Mouse (Mus musculus): ENCODE results near the gene Fgf18. TPM values are rescaled to one million over a fixed set of nuclear protein-coding genes. Genes with fewer than 3 reads are reported as not detected.

Fgf18 gene
- 9.2 and 9.7 TPM in 2 replicates for polyA plus RNA-seq (2015; fragmentation: Nextera tagmentation; extraction: Ambion mirVana)

GRCm38 (mm10) chr11:33147171-33147571 is at the start of gene Fgf18:
TSS of gene Fgf18 (minus strand) at chr11:33147400.
- H3K4me2 ChIP-seq: peak within 1 kb of the TSS; percentile 83
- H3K36me3 ChIP-seq: peaks cover 27% of the 10 kb centered on the region
- ATAC-seq (ENCODE audit: low FRiP score): peak; percentile 68
- H3K27ac ChIP-seq (replicated peaks): peak within 1 kb of the TSS; percentile 84
- no peaks in the 10 kb centered on the region for H3K9me3 ChIP-seq (replicated peaks)
- peaks cover 45% of the 10 kb centered on the region for H3K4me1 ChIP-seq
- peaks cover 10% of the 10 kb centered on the region; the same call in 1 of the 2 replicates for H3K27me3 ChIP-seq (replicated peaks)
- H3K4me3 ChIP-seq (replicated peaks): peak within 1 kb of the TSS; percentile 68
- 0% methylated on average over 35 of the region's 53 CpGs for WGBS
- H3K9ac ChIP-seq (replicated peaks): peak within 1 kb of the TSS; percentile 71

GRCm38 (mm10) chr11:33196447-33197132 is 49.4 kb upstream of the Fgf18 start:
- no peak overlapping the region for H3K9ac ChIP-seq (replicated peaks)
- H3K27ac ChIP-seq (replicated peaks): 0 out of 2 replicates have a peak overlapping the region, but pooled peaks have one; percentile 4
- peaks cover 60% of the 10 kb centered on the region for H3K27me3 ChIP-seq (replicated peaks)
- H3K9me3 ChIP-seq (replicated peaks): no peaks in the 10 kb centered on the region
- peak overlapping the region; percentile 56 for H3K4me2 ChIP-seq
- no peaks in the 10 kb centered on the region for H3K36me3 ChIP-seq
- ATAC-seq (ENCODE audit: low FRiP score): no peak
- WGBS: 11% methylated on average over 24 of the region's 24 CpGs
- H3K4me3 ChIP-seq (replicated peaks): no peak overlapping the region
- peaks cover 33% of the 10 kb centered on the region for H3K4me1 ChIP-seq

- H3K9ac ChIP-seq (replicated peaks): no peak overlapping the region
- H3K4me1 ChIP-seq: peaks cover 25% of the 10 kb centered on the region
- H3K27me3 ChIP-seq (replicated peaks): peaks cover 68% of the 10 kb centered on the region
- 4% methylated on average over 25 of the region's 25 CpGs for WGBS
- peak overlapping the region; percentile 56 for H3K4me2 ChIP-seq
- 0 out of 2 replicates have a peak overlapping the region, but pooled peaks have one; percentile 4 for H3K27ac ChIP-seq (replicated peaks)
- no peak for ATAC-seq (ENCODE audit: low FRiP score)
- H3K4me3 ChIP-seq (replicated peaks): no peak overlapping the region
- no peaks in the 10 kb centered on the region for H3K9me3 ChIP-seq (replicated peaks)
- no peaks in the 10 kb centered on the region for H3K36me3 ChIP-seq
Observed at GRCm38 (mm10) chr11:33195531-33196446, 48.6 kb upstream of the Fgf18 start.

- Histone ChIP-seq H3K4me1 (peaks cover 18% of the 10 kb centered on the region), H3K4me2 (no peak overlapping the region), H3K9ac (replicated peaks) (no peak overlapping the region), H3K9me3 (replicated peaks) (no peaks in the 10 kb centered on the region), H3K27me3 (replicated peaks) (peaks cover 73% of the 10 kb centered on the region), H3K36me3 (no peaks in the 10 kb centered on the region), H3K27ac (replicated peaks) (no peak overlapping the region), H3K4me3 (replicated peaks) (no peak overlapping the region)
- no peak for ATAC-seq (ENCODE audit: low FRiP score)
- WGBS: 29% methylated on average over 7 of the region's 7 CpGs
Observed at GRCm38 (mm10) chr11:33195061-33195460, 47.9 kb upstream of the Fgf18 start.

- ATAC-seq (ENCODE audit: low FRiP score): no peak
- Histone ChIP-seq H3K27me3 (replicated peaks) (peaks cover 66% of the 10 kb centered on the region), H3K9ac (replicated peaks) (no peak overlapping the region), H3K27ac (replicated peaks) (no peak overlapping the region; the same call in 1 of the 2 replicates), H3K4me1 (peaks cover 17% of the 10 kb centered on the region), H3K4me2 (peak overlapping the region; percentile 26), H3K9me3 (replicated peaks) (no peaks in the 10 kb centered on the region), H3K4me3 (replicated peaks) (no peak overlapping the region), H3K36me3 (no peaks in the 10 kb centered on the region)
- under 1% methylated on average over 12 of the region's 12 CpGs for WGBS
Observed at GRCm38 (mm10) chr11:33193695-33194094, 46.5 kb upstream of the Fgf18 start.

- Histone ChIP-seq H3K27me3 (replicated peaks) (peaks cover 16% of the 10 kb centered on the region), H3K9me3 (replicated peaks) (no peaks in the 10 kb centered on the region), H3K4me1 (peaks cover 13% of the 10 kb centered on the region), H3K36me3 (no peaks in the 10 kb centered on the region), H3K4me3 (replicated peaks) (no peak overlapping the region), H3K9ac (replicated peaks) (no peak overlapping the region), H3K4me2 (no peak overlapping the region), H3K27ac (replicated peaks) (no peak overlapping the region)
- 83% methylated on average over 3 of the region's 3 CpGs for WGBS
- ATAC-seq (ENCODE audit: low FRiP score): no peak
Observed at GRCm38 (mm10) chr11:33181804-33182203, 34.6 kb upstream of the Fgf18 start.

- Histone ChIP-seq H3K27ac (replicated peaks) (no peak overlapping the region), H3K4me2 (peak overlapping the region; percentile 45), H3K4me1 (peaks cover 13% of the 10 kb centered on the region), H3K4me3 (replicated peaks) (no peak overlapping the region; the same call in 1 of the 2 replicates), H3K27me3 (replicated peaks) (peaks cover 16% of the 10 kb centered on the region), H3K36me3 (no peaks in the 10 kb centered on the region), H3K9me3 (replicated peaks) (no peaks in the 10 kb centered on the region), H3K9ac (replicated peaks) (no peak overlapping the region)
- no peak for ATAC-seq (ENCODE audit: low FRiP score)
- WGBS: 6% methylated on average over 18 of the region's 18 CpGs
Observed at GRCm38 (mm10) chr11:33180701-33181116, 33.5 kb upstream of the Fgf18 start.

GRCm38 (mm10) chr11:33179802-33180201 is 32.6 kb upstream of the Fgf18 start:
- H3K27ac ChIP-seq (replicated peaks): no peak overlapping the region
- H3K27me3 ChIP-seq (replicated peaks): peaks cover 20% of the 10 kb centered on the region
- H3K9ac ChIP-seq (replicated peaks): no peak overlapping the region
- H3K9me3 ChIP-seq (replicated peaks): no peaks in the 10 kb centered on the region
- H3K4me3 ChIP-seq (replicated peaks): no peak overlapping the region
- no peak overlapping the region for H3K4me2 ChIP-seq
- 21% methylated on average over 1 of the region's 1 CpGs for WGBS
- peaks cover 13% of the 10 kb centered on the region for H3K4me1 ChIP-seq
- ATAC-seq (ENCODE audit: low FRiP score): no peak
- H3K36me3 ChIP-seq: no peaks in the 10 kb centered on the region

GRCm38 (mm10) chr11:33176525-33177245 is 29.5 kb upstream of the Fgf18 start:
- H3K9me3 ChIP-seq (replicated peaks): no peaks in the 10 kb centered on the region
- peaks cover 13% of the 10 kb centered on the region for H3K4me1 ChIP-seq
- ATAC-seq (ENCODE audit: low FRiP score): peak; percentile 68; the same call in 1 of the 2 replicates
- peak overlapping the region; percentile 18; the same call in 1 of the 2 replicates for H3K27ac ChIP-seq (replicated peaks)
- no peak overlapping the region for H3K4me3 ChIP-seq (replicated peaks)
- H3K4me2 ChIP-seq: no peak overlapping the region; the same call in 1 of the 2 replicates
- H3K9ac ChIP-seq (replicated peaks): no peak overlapping the region
- H3K36me3 ChIP-seq: no peaks in the 10 kb centered on the region
- 28% methylated on average over 20 of the region's 20 CpGs for WGBS
- peaks cover 20% of the 10 kb centered on the region for H3K27me3 ChIP-seq (replicated peaks)

GRCm38 (mm10) chr11:33175768-33176167 is 28.6 kb upstream of the Fgf18 start:
- Histone ChIP-seq H3K9me3 (replicated peaks) (no peaks in the 10 kb centered on the region), H3K27me3 (replicated peaks) (peaks cover 14% of the 10 kb centered on the region), H3K4me1 (peaks cover 7% of the 10 kb centered on the region), H3K4me2 (no peak overlapping the region), H3K4me3 (replicated peaks) (no peak overlapping the region), H3K27ac (replicated peaks) (no peak overlapping the region), H3K9ac (replicated peaks) (no peak overlapping the region), H3K36me3 (no peaks in the 10 kb centered on the region)
- 59% methylated on average over 3 of the region's 3 CpGs for WGBS
- ATAC-seq (ENCODE audit: low FRiP score): peak; percentile 80

GRCm38 (mm10) chr11:33170489-33170888 is 23.3 kb upstream of the Fgf18 start:
- H3K27ac ChIP-seq (replicated peaks): no peak overlapping the region
- no peak overlapping the region for H3K4me2 ChIP-seq
- H3K4me3 ChIP-seq (replicated peaks): no peak overlapping the region
- 13% methylated on average over 9 of the region's 9 CpGs for WGBS
- no peak for ATAC-seq (ENCODE audit: low FRiP score)
- H3K4me1 ChIP-seq: no peaks in the 10 kb centered on the region
- H3K9me3 ChIP-seq (replicated peaks): no peaks in the 10 kb centered on the region
- H3K9ac ChIP-seq (replicated peaks): no peak overlapping the region
- H3K36me3 ChIP-seq: no peaks in the 10 kb centered on the region
- 0 out of 2 replicates have a peak, but pooled peaks cover 4% of the 10 kb centered on the region for H3K27me3 ChIP-seq (replicated peaks)

Measured in neural tube, embryonic 15.5 days (tissue).